Mouse (Mus musculus) urinary bladder, adult 2 months (tissue): ENCODE data around the gene Defb43. TPM values are rescaled to one million over a fixed set of nuclear protein-coding genes. Genes with fewer than 3 reads are reported as not detected.

Source experiments
- DNase-seq: peaks from one replicate; pipeline ENCODE4 v3.0.0; 2022; ENCODE audit warnings: low spot score
- polyA plus RNA-seq: library from polyadenylated mRNA; depleted of rRNA; stranded (reverse); fragments of >200 nt; gene quantifications from 2 replicates; pipeline ENCODE4 v1.2.3, GENCODE M21; 2012; rRNA removed

The Defb43 gene
- not detected in 2 replicates for polyA plus RNA-seq

GRCm38 (mm10) chr14:63011471-63011870, at the start of gene Defb43:
Gene Defb43, plus strand, starts transcription at chr14:63011771.
- no peak for DNase-seq

- no peak for DNase-seq
Measured at GRCm38 (mm10) chr14:62963632-62964031, 47.9 kb upstream of the Defb43 start.

GRCm38 (mm10) chr14:62965342-62965741, 46.2 kb upstream of the Defb43 start:
- no peak for DNase-seq

GRCm38 (mm10) chr14:62965811-62966520, 45.6 kb upstream of the Defb43 start:
- no peak for DNase-seq

- peak; percentile 52 for DNase-seq
Measured at GRCm38 (mm10) chr14:62975046-62975445, 36.5 kb upstream of the Defb43 start.

- DNase-seq = no peak
Measured at GRCm38 (mm10) chr14:62979815-62980214, 31.8 kb upstream of the Defb43 start.

- DNase-seq = no peak
Measured at GRCm38 (mm10) chr14:62984410-62984809, 27.2 kb upstream of the Defb43 start, which contains the start of gene Defb48. Gene Defb48, minus strand, starts transcription at chr14:62984510.

- no peak for DNase-seq
Measured at GRCm38 (mm10) chr14:62991271-62991670, 20.3 kb upstream of the Defb43 start.

GRCm38 (mm10) chr14:62991849-62992510, 19.6 kb upstream of the Defb43 start:
- DNase-seq = no peak

GRCm38 (mm10) chr14:62997777-62998176, 13.8 kb upstream of the Defb43 start, which contains the start of gene Defb47:
Gene Defb47, plus strand, starts transcription at chr14:62998077.
- no peak for DNase-seq

GRCm38 (mm10) chr14:62998977-62999376, 12.6 kb upstream of the Defb43 start:
- DNase-seq = no peak

- no peak for DNase-seq
Measured at GRCm38 (mm10) chr14:63002588-63002987, 9.0 kb upstream of the Defb43 start.

GRCm38 (mm10) chr14:63013082-63013481, 1.5 kb downstream of the Defb43 start:
- DNase-seq = no peak

GRCm38 (mm10) chr14:63014667-63015066, 3.1 kb downstream of the Defb43 start:
- DNase-seq = no peak

- no peak for DNase-seq
Measured at GRCm38 (mm10) chr14:63020524-63021156, 9.1 kb downstream of the Defb43 start.

- DNase-seq = no peak
Measured at GRCm38 (mm10) chr14:63046691-63047090, 35.1 kb downstream of the Defb43 start, which contains the start of gene Defb42. Gene Defb42, plus strand, starts transcription at chr14:63046991.

- no peak for DNase-seq
Measured at GRCm38 (mm10) chr14:63049910-63050370, 38.4 kb downstream of the Defb43 start, which contains the start of gene Defb30. Gene Defb30, minus strand, starts transcription at chr14:63049960.

- peak; percentile 28 for DNase-seq
Measured at GRCm38 (mm10) chr14:63050769-63051168, 39.2 kb downstream of the Defb43 start.

GRCm38 (mm10) chr14:63054729-63055128, 43.2 kb downstream of the Defb43 start:
- DNase-seq = no peak

- no peak for DNase-seq
Measured at GRCm38 (mm10) chr14:63060361-63060760, 48.8 kb downstream of the Defb43 start.

GRCm38 (mm10) chr14:63062184-63062583, 50.6 kb downstream of the Defb43 start:
- DNase-seq = no peak

GRCm38 (mm10) chr14:63065391-63065790, 53.8 kb downstream of the Defb43 start:
- DNase-seq = no peak
